Mouse (Mus musculus) embryonic fibroblast, embryonic 13.5 days (primary cell): ENCODE measurements around the gene Mybpc3. TPM values are rescaled to one million over a fixed set of nuclear protein-coding genes. Genes with fewer than 3 reads are reported as not detected.

Source experiments
- H3K27ac ChIP-seq: 2 replicates; pipeline ENCODE4 v1.5.1; 2012; ENCODE audit warnings: low read length, control low read depth, inconsistent platforms; ENCODE audit not compliant: insufficient read depth
- H3K4me1 ChIP-seq: 2 replicates; pipeline ENCODE4 v1.6.1; 2011; ENCODE audit warnings: low read length; ENCODE audit not compliant: control insufficient read depth, insufficient read depth
- H3K4me3 ChIP-seq: 2 replicates; pipeline ENCODE4 v1.5.1; 2011; ENCODE audit warnings: mild to moderate bottlenecking, control low read depth, low read length; ENCODE audit not compliant: insufficient read depth
- CTCF ChIP-seq: IDR thresholded peaks from 2 replicates; pipeline ENCODE4 v1.5.1; 2011; ENCODE audit warnings: mild to moderate bottlenecking, control low read depth, low read length, moderate library complexity, borderline replicate concordance; ENCODE audit not compliant: insufficient read depth
- POLR2A ChIP-seq: IDR thresholded peaks from 2 replicates; pipeline ENCODE4 v1.6.1; 2011; ENCODE audit warnings: low read depth, mild to moderate bottlenecking, control low read depth, low read length, moderate library complexity
- polyA plus RNA-seq: library from polyadenylated mRNA; stranded (reverse); fragments of >200 nt; gene quantifications from 2 replicates; pipeline ENCODE4 v1.2.4, GENCODE M21; 2011; ENCODE audit warnings: low read depth; ENCODE audit not compliant: missing spikeins, insufficient read length

Mybpc3 gene
- not detected in 2 replicates for polyA plus RNA-seq

DNA sequence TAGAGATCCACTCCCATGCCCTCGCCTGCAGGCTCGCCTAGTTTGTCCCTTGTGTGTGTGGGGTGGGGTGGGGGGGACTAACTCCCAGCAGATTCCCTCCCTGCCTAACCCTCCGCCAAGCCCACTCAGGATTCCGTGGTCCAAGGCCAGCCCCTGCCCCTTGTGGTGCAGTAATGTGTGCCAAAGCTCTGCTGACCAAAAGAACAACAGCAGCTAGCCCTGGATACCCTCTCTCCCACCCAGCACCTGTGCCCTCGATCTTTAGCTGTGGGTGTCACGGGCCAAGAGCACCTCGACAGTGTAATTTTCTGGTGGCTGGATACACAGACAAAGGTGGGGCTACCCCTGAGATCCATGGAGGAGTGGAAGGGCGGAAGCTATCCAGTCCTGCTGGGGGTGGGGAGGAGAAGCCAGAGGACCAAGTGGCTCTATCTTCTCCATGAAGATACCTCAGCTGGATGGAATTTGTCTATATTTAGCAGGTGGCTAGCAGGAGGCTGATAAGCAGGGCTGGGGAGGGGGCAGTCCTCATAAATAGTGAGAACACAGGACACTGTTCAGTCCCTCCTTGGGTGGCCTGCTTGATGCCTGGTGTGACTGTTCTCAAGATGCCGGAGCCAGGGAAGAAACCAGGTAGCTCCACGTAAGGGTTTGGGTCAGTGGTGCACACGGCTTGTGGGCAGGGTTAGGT, at the start of gene Mybpc3:
Gene Mybpc3, plus strand, starts transcription at position 560 of the 691 bp plus-strand sequence.
- TF ChIP-seq CTCF (no peak), POLR2A (no peak)
- no peak within 1 kb of the TSS for H3K4me3 ChIP-seq
- H3K4me1 ChIP-seq: 0 out of 2 replicates have a peak, but pooled peaks cover under 1% of the 10 kb centered on the region
- H3K27ac ChIP-seq: no peak within 1 kb of the TSS

GRCm38 (mm10) chr2:91068162-91068871, 49.6 kb upstream of the Mybpc3 start:
- no peak for TF ChIP-seq CTCF
- TF ChIP-seq POLR2A: no peak; the same call in 1 of the 2 replicates
- Histone ChIP-seq H3K27ac (peak overlapping the region; percentile 95), H3K4me1 (no peaks in the 10 kb centered on the region), H3K4me3 (peak overlapping the region; percentile 80)

DNA sequence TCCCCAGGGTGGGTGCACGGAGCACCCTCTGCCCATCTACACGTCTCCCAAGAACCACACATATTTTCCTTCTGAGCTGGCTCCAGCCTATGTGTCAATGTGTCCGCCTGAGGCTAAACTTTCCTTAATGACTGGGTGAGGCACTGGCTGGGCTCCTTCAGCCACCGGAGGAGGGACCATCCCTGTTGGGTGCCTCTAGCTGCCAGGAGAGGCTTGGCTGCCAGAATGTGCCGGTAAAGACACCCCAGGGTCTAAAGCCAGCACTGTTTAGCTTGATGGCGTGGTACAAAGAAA, 49.1 kb upstream of the Mybpc3 start:
- H3K4me1 ChIP-seq: no peaks in the 10 kb centered on the region
- peak overlapping the region; percentile 95 for H3K27ac ChIP-seq
- TF ChIP-seq CTCF (no peak), POLR2A (peak; percentile 49; the same call in 1 of the 2 replicates)
- peak overlapping the region; percentile 80 for H3K4me3 ChIP-seq

GRCm38 (mm10) chr2:91069306-91070000, 48.5 kb upstream of the Mybpc3 start:
- H3K4me3 ChIP-seq: peak overlapping the region; percentile 80
- TF ChIP-seq CTCF: no peak
- TF ChIP-seq POLR2A: peak; percentile 52; the same call in 1 of the 2 replicates
- peak overlapping the region; percentile 95 for H3K27ac ChIP-seq
- H3K4me1 ChIP-seq: no peaks in the 10 kb centered on the region

DNA sequence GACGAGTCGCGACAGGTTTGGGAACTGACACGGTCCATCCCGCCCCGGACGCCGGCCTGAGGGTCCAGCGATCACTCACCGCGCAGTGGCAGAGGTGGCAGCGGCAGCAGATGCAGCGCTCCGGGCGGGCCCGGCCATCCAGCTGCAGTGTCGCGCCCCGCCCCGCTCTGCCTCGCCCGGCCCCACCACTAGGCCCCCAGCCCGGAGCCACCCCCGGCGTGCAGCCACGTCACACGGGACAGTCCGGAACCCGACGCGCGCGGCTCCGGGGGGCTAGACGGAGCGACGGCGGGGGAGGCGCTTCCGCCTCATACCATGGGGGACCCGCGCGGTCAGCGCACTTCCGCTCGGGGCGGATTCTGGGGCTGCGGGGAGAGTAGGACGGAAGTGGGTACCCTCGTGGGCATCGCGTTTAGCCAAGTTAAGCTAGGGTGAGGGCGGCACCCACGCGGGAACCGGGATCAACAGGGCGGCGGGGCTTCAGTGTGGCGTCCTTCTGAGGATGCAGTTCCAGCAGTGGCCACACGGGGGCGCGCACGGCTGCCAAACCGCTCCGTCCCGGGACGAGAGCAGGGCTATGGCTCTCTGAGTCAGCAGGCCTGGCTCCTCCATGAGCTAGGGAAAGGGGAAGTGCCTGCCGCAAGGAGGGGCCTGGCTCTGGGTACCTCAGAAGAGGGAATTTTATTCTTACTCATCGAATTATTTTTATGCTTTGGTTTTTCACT, 47.7 kb upstream of the Mybpc3 start, which contains the start of gene Slc39a13:
Gene Slc39a13, minus strand, starts transcription at position 342 of the 725 bp plus-strand sequence.
- Histone ChIP-seq H3K4me3 (peak within 1 kb of the TSS; percentile 80), H3K4me1 (no peaks in the 10 kb centered on the region), H3K27ac (peak within 1 kb of the TSS; percentile 95)
- TF ChIP-seq CTCF (peak; percentile 93), POLR2A (peak; percentile 85)

DNA sequence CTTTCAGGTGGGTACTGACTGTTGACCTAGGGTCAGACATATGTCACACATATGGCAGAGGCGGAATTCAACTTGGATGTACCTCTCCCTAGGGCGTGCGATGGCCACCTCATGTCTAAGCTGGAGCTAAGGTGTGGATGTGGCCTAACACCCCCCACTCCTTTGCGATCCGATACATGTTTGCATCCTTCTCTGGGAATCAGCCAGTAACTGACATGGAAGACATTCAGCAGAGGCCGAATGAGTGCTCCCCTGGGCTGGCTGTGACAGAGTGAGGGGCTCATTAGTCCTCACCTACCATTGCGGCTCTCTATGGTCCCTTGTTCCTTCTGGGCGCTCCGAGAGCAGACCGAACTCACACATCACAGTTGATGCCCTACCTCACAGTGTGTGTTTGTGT, 46.9 kb upstream of the Mybpc3 start:
- TF ChIP-seq POLR2A (no peak), CTCF (no peak)
- Histone ChIP-seq H3K4me3 (peak overlapping the region; percentile 31; the same call in 1 of the 2 replicates), H3K27ac (peak overlapping the region; percentile 79), H3K4me1 (no peaks in the 10 kb centered on the region)

DNA sequence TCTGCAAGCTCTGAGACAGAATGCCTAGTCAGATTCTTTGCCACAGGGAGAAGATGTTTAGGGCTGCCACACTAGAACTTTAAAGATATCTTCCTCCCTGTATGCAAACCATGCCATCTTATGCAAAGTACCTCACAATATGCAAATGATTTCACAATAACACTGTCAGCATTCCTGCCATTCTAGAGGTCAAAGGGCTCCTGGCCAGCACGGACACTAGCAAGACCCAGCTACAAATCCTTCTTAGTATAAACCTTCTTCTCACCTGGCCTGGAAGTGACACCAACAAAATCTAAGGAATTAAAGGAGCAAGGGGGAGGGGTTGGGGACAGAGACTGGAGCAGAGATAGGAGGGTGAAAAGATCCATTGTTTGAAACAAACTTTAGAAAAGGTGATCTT, 45.9 kb upstream of the Mybpc3 start:
- H3K4me3 ChIP-seq: no peak overlapping the region
- TF ChIP-seq POLR2A (no peak), CTCF (no peak)
- H3K4me1 ChIP-seq: no peaks in the 10 kb centered on the region
- H3K27ac ChIP-seq: no peak overlapping the region

GRCm38 (mm10) chr2:91077957-91078313, 40.0 kb upstream of the Mybpc3 start:
- TF ChIP-seq CTCF (no peak), POLR2A (no peak)
- no peaks in the 10 kb centered on the region for H3K4me1 ChIP-seq
- no peak overlapping the region for H3K4me3 ChIP-seq
- no peak overlapping the region for H3K27ac ChIP-seq

GRCm38 (mm10) chr2:91078314-91079025, 39.5 kb upstream of the Mybpc3 start:
- H3K4me1 ChIP-seq: no peaks in the 10 kb centered on the region

More at GRCm38 (mm10) chr2:91078314-91079025, 39.5 kb upstream of the Mybpc3 start:
- Histone ChIP-seq H3K27ac (no peak overlapping the region), H3K4me3 (peak overlapping the region; percentile 25)
- no peak for TF ChIP-seq POLR2A
